Mouse (Mus musculus) bone marrow, adult 2 months (tissue): Measurements from ENCODE around the gene Speer3. TPM values are rescaled to one million over a fixed set of nuclear protein-coding genes. Genes with fewer than 3 reads are reported as not detected.
"Not testable (repeated sequence)": the region's sequence is repeated elsewhere in the genome, so short reads cannot be mapped to it uniquely, and the experiment has no call there.

Source experiments
- H3K27ac ChIP-seq: fragments of 200-500 bp; 2 replicates; pipeline ENCODE4 v1.5.1; 2012; ENCODE audit warnings: low read depth, mild to moderate bottlenecking, control low read depth, inconsistent platforms, low read length; ENCODE audit not compliant: control insufficient read depth, poor library complexity, insufficient read depth
- H3K4me1 ChIP-seq: fragments of 200-500 bp; 2 replicates; pipeline ENCODE4 v1.6.1; 2011; ENCODE audit warnings: low read length; ENCODE audit not compliant: control insufficient read depth, insufficient read depth
- H3K4me3 ChIP-seq: fragments of 200-500 bp; replicated peaks from 2 replicates; pipeline ENCODE3; 2011; ENCODE audit warnings: mild to moderate bottlenecking, low read depth, low read length, control low read depth; ENCODE audit not compliant: control insufficient read depth
- CTCF ChIP-seq: fragments of 200-500 bp; IDR thresholded peaks from 2 replicates; pipeline ENCODE4 v1.5.1; 2011; ENCODE audit warnings: low read length, control low read depth; ENCODE audit not compliant: control insufficient read depth, insufficient read depth
- POLR2A ChIP-seq: fragments of 200-500 bp; IDR thresholded peaks from 2 replicates; pipeline ENCODE4 v1.6.1; 2011; ENCODE audit warnings: low read depth, mild to moderate bottlenecking, control low read depth, low read length, borderline replicate concordance; ENCODE audit not compliant: control insufficient read depth
- WGBS: fragments of 180-500 bp; shearing (Covaris S2); methylation state at CpG from one replicate; pipeline ENCODE4 v1.1.7; 2018; 5-methylcytosine and 5-hydroxymethylcytosine counted together
- polyA plus RNA-seq: library from polyadenylated mRNA; stranded (reverse); fragments of >200 nt; gene quantifications from 2 replicates; pipeline ENCODE4 v1.2.4, GENCODE M21; 2011; ENCODE audit warnings: low replicate concordance; ENCODE audit not compliant: missing spikeins, insufficient read depth, insufficient read length

The Speer3 gene
- not detected in 2 replicates for polyA plus RNA-seq

DNA sequence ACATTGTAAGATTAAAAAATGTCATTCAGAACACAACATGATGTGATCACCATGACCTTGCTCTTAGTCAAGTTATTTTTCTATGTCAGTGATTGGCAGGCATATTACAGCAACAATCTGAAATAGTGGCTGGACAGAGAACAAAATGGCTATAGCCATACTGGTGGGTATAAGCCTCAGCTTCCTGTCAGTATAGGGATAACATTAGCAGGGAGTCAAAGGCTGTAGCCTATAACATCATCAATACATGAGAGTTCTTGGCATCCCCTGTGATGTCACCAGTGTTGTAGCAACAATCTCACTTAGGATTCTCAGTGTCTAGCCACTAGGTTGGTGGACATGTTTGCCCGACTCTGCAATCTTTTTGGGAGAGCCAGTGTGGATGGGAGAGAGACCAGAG lies at the start of gene Speer3:
Gene Speer3, plus strand, starts transcription at position 301 of the 400 bp plus-strand sequence.
- H3K4me1 ChIP-seq = no peaks in the 10 kb centered on the region
- no peak within 1 kb of the TSS for H3K27ac ChIP-seq
- WGBS = 87% methylated on average over 1 of the region's 1 CpGs
- no peak for TF ChIP-seq CTCF
- TF ChIP-seq POLR2A = no peak
- H3K4me3 ChIP-seq = no peak within 1 kb of the TSS

GRCm38 (mm10) chr5:13810496-13810895 lies 19.1 kb downstream of the Speer3 start:
- H3K27ac ChIP-seq, H3K4me1 ChIP-seq, H3K4me3 ChIP-seq: not testable (repeated sequence)
- WGBS = 31% methylated on average over 2 of the region's 2 CpGs

- Histone ChIP-seq H3K27ac (no peak overlapping the region), H3K4me3 (no peak overlapping the region), H3K4me1 (no peaks in the 10 kb centered on the region)
- TF ChIP-seq CTCF (no peak), POLR2A (no peak)
Observed at GRCm38 (mm10) chr5:13825108-13825507, 33.7 kb downstream of the Speer3 start.

DNA sequence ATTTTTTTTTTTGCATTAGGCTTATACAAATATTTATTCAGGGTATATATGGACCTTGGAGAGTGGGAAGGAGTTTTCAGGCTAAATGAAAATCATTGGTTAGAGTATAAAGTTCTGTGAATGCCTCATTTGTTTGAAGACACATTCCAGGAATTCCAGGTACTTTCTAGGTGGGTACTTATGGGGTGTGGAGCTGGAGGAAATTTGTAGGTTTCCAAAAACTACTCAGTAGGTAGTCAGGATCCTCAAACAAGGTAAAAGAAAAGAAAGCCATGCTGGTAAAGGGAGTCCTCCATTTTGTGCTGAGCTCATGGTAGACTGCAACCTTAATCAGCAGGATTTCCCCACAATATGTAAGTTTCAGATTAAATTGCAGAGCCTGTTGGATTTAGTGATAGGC lies 35.3 kb downstream of the Speer3 start:
- TF ChIP-seq POLR2A (no peak), CTCF (no peak)
- Histone ChIP-seq H3K27ac (no peak overlapping the region), H3K4me1 (no peaks in the 10 kb centered on the region), H3K4me3 (no peak overlapping the region)

GRCm38 (mm10) chr5:13844317-13844716 lies 52.9 kb downstream of the Speer3 start:
- TF ChIP-seq POLR2A (no peak), CTCF (no peak)
- H3K4me1 ChIP-seq = no peaks in the 10 kb centered on the region
- H3K27ac ChIP-seq = no peak overlapping the region
- H3K4me3 ChIP-seq = no peak overlapping the region

Other genes starting within 250 kb of the Speer3 start
- gene Sema3e, start 233.7 kb downstream of the Speer3 start, polyA plus RNA-seq = not detected in 2 replicates